Mouse (Mus musculus) CH12.LX (cell line): ENCODE measurements around the gene Rpl32. TPM values are rescaled to one million over a fixed set of nuclear protein-coding genes. Genes with fewer than 3 reads are reported as not detected.
A peak's percentile ranks its signal among the peaks of the same experiment; 100 is the strongest.

Source experiments
- DNase-seq: peaks from one replicate; pipeline ENCODE4 v3.0.0-alpha.2; 2013; ENCODE audit errors: extremely low read depth
- H3K27ac ChIP-seq: 2 replicates; pipeline ENCODE4 v1.5.1; 2012; ENCODE audit warnings: low read depth, mild to moderate bottlenecking, control low read depth, moderate library complexity; ENCODE audit not compliant: insufficient read depth
- H3K27me3 ChIP-seq: replicated peaks from 2 replicates; pipeline ENCODE3; 2012; ENCODE audit warnings: inconsistent platforms
- H3K36me3 ChIP-seq, 2 experiments: replicated peaks in 1 of 2; 2 replicates each; pipeline versions ENCODE3 to v1.6.1; 2012; ENCODE audit warnings: inconsistent platforms in 1 of 2, low read length in 1 of 2, mild to moderate bottlenecking in 1 of 2, mixed read lengths in 1 of 2, moderate library complexity in 1 of 2; ENCODE audit not compliant: control insufficient read depth in 1 of 2, insufficient read depth in 1 of 2
- H3K4me1 ChIP-seq, 2 experiments: 2 replicates each; pipeline ENCODE4 v1.6.1; 2012; ENCODE audit warnings: inconsistent platforms in 1 of 2, moderate library complexity in 1 of 2; ENCODE audit not compliant: insufficient read depth in 2 of 2, control insufficient read depth in 1 of 2
- H3K4me2 ChIP-seq: 2 replicates; pipeline ENCODE4 v1.6.1; 2012; ENCODE audit warnings: low read depth, mild to moderate bottlenecking, control low read depth; ENCODE audit not compliant: poor library complexity, insufficient read depth, severe bottlenecking
- H3K4me3 ChIP-seq, 3 experiments: fragments of 150-350 bp in 1 of 3; sonication (generic) in 1 of 3; replicated peaks in 1 of 3; 2 replicates each; pipeline versions ENCODE3 to v1.5.1; 2011 to 2012; ENCODE audit warnings: low read depth in 2 of 3, low read length in 2 of 3, mild to moderate bottlenecking in 2 of 3, moderate library complexity in 2 of 3, control low read depth in 1 of 3, improper control_type of control experiment in 1 of 3, inconsistent platforms in 1 of 3, mixed read lengths in 1 of 3; ENCODE audit not compliant: poor library complexity in 1 of 3
- H3K79me2 ChIP-seq: replicated peaks from 2 replicates; pipeline ENCODE4 v1.6.1; 2012; ENCODE audit warnings: mild to moderate bottlenecking, moderate library complexity; ENCODE audit not compliant: control insufficient read depth, poor library complexity, insufficient read depth, severe bottlenecking; ENCODE audit errors: extremely low read depth
- H3K9ac ChIP-seq: 2 replicates; pipeline ENCODE4 v1.6.1; 2012; ENCODE audit warnings: low read depth, mild to moderate bottlenecking, control low read depth, moderate library complexity; ENCODE audit not compliant: insufficient read depth
- H3K9me3 ChIP-seq: replicated peaks from 2 replicates; pipeline ENCODE3; 2012; ENCODE audit warnings: low read length, inconsistent platforms, mixed read lengths
- HCFC1 ChIP-seq: IDR thresholded peaks from 2 replicates; pipeline ENCODE4 v1.6.1; 2012; ENCODE audit warnings: low read depth, mild to moderate bottlenecking, inconsistent platforms, low read length, improper control_type of control experiment
- IRF4 ChIP-seq: IDR thresholded peaks from 2 replicates; pipeline ENCODE4 v1.6.1; 2014; ENCODE audit warnings: low read depth, mild to moderate bottlenecking, inconsistent platforms, low read length, improper control_type of control experiment
- KAT2A ChIP-seq: IDR thresholded peaks from 2 replicates; pipeline ENCODE4 v1.6.1; 2012; ENCODE audit warnings: low read length, improper control_type of control experiment, inconsistent platforms; ENCODE audit not compliant: insufficient replicate concordance
- MAX ChIP-seq: IDR thresholded peaks from 2 replicates; pipeline ENCODE4 v1.6.1; 2011; ENCODE audit warnings: low read length, improper control_type of control experiment
- MAZ ChIP-seq: IDR thresholded peaks from 2 replicates; pipeline ENCODE4 v1.6.1; 2012; ENCODE audit warnings: low read depth, mild to moderate bottlenecking, inconsistent platforms, low read length, improper control_type of control experiment, moderate library complexity
- NRF1 ChIP-seq: IDR thresholded peaks from 2 replicates; pipeline ENCODE4 v1.6.1; 2014; ENCODE audit warnings: low read depth, mild to moderate bottlenecking, inconsistent platforms, low read length, improper control_type of control experiment, moderate library complexity
- POLR2A ChIP-seq: IDR thresholded peaks from 2 replicates; pipeline ENCODE4 v1.6.1; 2011; ENCODE audit warnings: low read depth, mild to moderate bottlenecking, improper control_type of control experiment, low read length
- POLR2AphosphoS2 ChIP-seq: IDR thresholded peaks from 2 replicates; pipeline ENCODE4 v1.6.1; 2011; ENCODE audit warnings: low read depth, low read length, improper control_type of control experiment
- SIN3A ChIP-seq: IDR thresholded peaks from 2 replicates; pipeline ENCODE4 v1.6.1; 2012; ENCODE audit warnings: low read length, improper control_type of control experiment, inconsistent platforms
- SMC3 ChIP-seq: IDR thresholded peaks from 2 replicates; pipeline ENCODE4 v1.6.1; 2011; ENCODE audit warnings: low read depth, low read length, improper control_type of control experiment
- UBTF ChIP-seq: IDR thresholded peaks from 2 replicates; pipeline ENCODE4 v1.6.1; 2012; ENCODE audit warnings: low read depth, mild to moderate bottlenecking, inconsistent platforms, low read length, improper control_type of control experiment, moderate library complexity
- ZMIZ1 ChIP-seq: IDR thresholded peaks from 2 replicates; pipeline ENCODE4 v1.6.1; 2012; ENCODE audit warnings: low read depth, mild to moderate bottlenecking, inconsistent platforms, low read length, improper control_type of control experiment
- dilution Hi-C: fragments of 300-500 bp; cut with MboI; formaldehyde crosslinking; loops from 2 replicates; pipeline ENCODE4 v1.14.3; 2020; ENCODE audit warnings: low sequenced_read_pairs; ENCODE audit not compliant: extremely low pct_unique_long_range_greater_than_20kb, extremely low pct_ligation_motif_present
- in situ Hi-C: fragments of 300-500 bp; cut with MboI; formaldehyde crosslinking; loops from 3 replicates; pipeline ENCODE4 v1.14.3; 2019; ENCODE audit warnings: low sequenced_read_pairs, low pct_ligation_motif_present, low pct_unique_long_range_greater_than_20kb, mixed read lengths
- polyA plus RNA-seq: library from polyadenylated mRNA; unstranded; fragments of >175 nt; gene quantifications from 2 replicates; pipeline ENCODE4 v1.2.1, GENCODE M21; 2012; ENCODE audit warnings: low read depth; ENCODE audit not compliant: insufficient read length
- total RNA-seq, 2 experiments: library from RNA; depleted of rRNA; stranded (reverse); fragments of 300-350 nt in 1 of 2; fragments of >200 nt in 1 of 2; gene quantifications; 2 replicates each; pipeline ENCODE4 v1.2.3; 2012 to 2014

Gene Rpl32
- total and polyA plus RNA-seq, 3 experiments, result 3,370 to 7,473 (median 5,276) TPM

GRCm38 (mm10) chr6:115776363-115776762 is 32.2 kb downstream of the Rpl32 start:
- H3K4me2 ChIP-seq, result 0 out of 2 replicates have a peak overlapping the region, but pooled peaks have one; percentile 8
- TF ChIP-seq NRF1 (no peak), ZMIZ1 (no peak), KAT2A (no peak), SMC3 (no peak)
- in situ Hi-C loops, result no loop called here
- H3K9ac ChIP-seq, result no peak overlapping the region
- H3K9me3 ChIP-seq, result no peaks in the 10 kb centered on the region
- dilution Hi-C loops, result no loop called here
- H3K27ac ChIP-seq, result no peak overlapping the region
- H3K27me3 ChIP-seq, result no peaks in the 10 kb centered on the region
- peaks cover 4% of the 10 kb centered on the region for H3K79me2 ChIP-seq
- no peak overlapping the region for H3K4me3 ChIP-seq
- H3K4me1 ChIP-seq, result peaks cover 6 to 24% of the 10 kb centered on the region in 2 experiments
- DNase-seq, result no peak
- peaks cover 9 to 38% of the 10 kb centered on the region in 2 experiments for H3K36me3 ChIP-seq

DNA sequence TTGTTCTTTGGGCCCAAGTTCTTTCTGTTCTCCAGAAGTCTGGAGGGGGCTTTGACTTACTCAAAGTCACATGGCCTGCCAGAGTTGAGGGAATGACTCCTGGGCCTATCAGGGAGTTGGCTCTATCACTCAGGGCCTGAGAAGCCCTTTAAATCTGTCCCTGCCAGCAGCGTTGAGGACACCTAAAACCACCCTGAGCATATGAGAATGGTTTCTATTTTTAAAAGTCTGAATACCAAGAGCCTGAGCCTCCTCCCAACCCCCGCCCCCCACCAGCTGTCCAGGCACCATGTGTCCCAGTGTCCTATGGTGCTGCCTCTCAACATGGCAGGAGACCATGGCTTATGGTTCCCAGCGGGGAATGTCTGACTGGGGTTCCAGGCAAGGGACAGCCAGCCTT is 32.7 kb downstream of the Rpl32 start:
- no peak for DNase-seq
- TF ChIP-seq IRF4 (no peak), SIN3A (peak; percentile 49; the same call in 1 of the 2 replicates), MAX (peak; percentile 16; the same call in 1 of the 2 replicates)
- dilution Hi-C loops, result no loop called here
- no peaks in the 10 kb centered on the region for H3K9me3 ChIP-seq
- no peaks in the 10 kb centered on the region for H3K27me3 ChIP-seq
- in situ Hi-C loops, result no loop called here
- no peak overlapping the region for H3K9ac ChIP-seq
- peaks cover 4 to 32% of the 10 kb centered on the region in 2 experiments for H3K36me3 ChIP-seq
- peaks cover 6 to 24% of the 10 kb centered on the region in 2 experiments for H3K4me1 ChIP-seq
- peak overlapping the region in 2 of 3 experiments; percentile 64 to 72 for H3K4me3 ChIP-seq
- H3K27ac ChIP-seq, result no peak overlapping the region
- peaks cover 4% of the 10 kb centered on the region for H3K79me2 ChIP-seq
- peak overlapping the region; percentile 93 for H3K4me2 ChIP-seq

GRCm38 (mm10) chr6:115774501-115774921 is 34.0 kb downstream of the Rpl32 start, which contains the start of gene Cand2:
Gene Cand2, plus strand, starts transcription at chr6:115774538.
- H3K9ac ChIP-seq, result peak within 1 kb of the TSS; percentile 75
- H3K4me3 ChIP-seq, result peak within 1 kb of the TSS; percentile 64 to 72 (median 69)
- peaks cover 0 to 20% of the 10 kb centered on the region in 2 experiments for H3K36me3 ChIP-seq
- H3K27me3 ChIP-seq, result no peaks in the 10 kb centered on the region
- TF ChIP-seq POLR2A (peak; percentile 56), MAZ (no peak), POLR2AphosphoS2 (no peak), UBTF (no peak), MAX (no peak), HCFC1 (no peak)
- peaks cover 6 to 24% of the 10 kb centered on the region in 2 experiments for H3K4me1 ChIP-seq
- peak within 1 kb of the TSS; percentile 93 for H3K4me2 ChIP-seq
- dilution Hi-C loops (no loop called here), in situ Hi-C loops (no loop called here)
- H3K79me2 ChIP-seq, result peaks cover 4% of the 10 kb centered on the region
- no peak within 1 kb of the TSS for H3K27ac ChIP-seq
- no peaks in the 10 kb centered on the region for H3K9me3 ChIP-seq
- peak; percentile 64 for DNase-seq
